Mouse (Mus musculus): ENCODE results near the gene Anapc5. TPM values are rescaled to one million over a fixed set of nuclear protein-coding genes. Genes with fewer than 3 reads are reported as not detected.

Gene Anapc5
- polyA plus RNA-seq, 1 experiment from 2014 or later = 508 TPM

- WGBS = 85% methylated on average over 16 of the region's 16 CpGs
- H3K36me3 ChIP-seq = peaks cover 52% of the 10 kb centered on the region
- H3K4me1 ChIP-seq = no peaks in the 10 kb centered on the region
- H3K9me3 ChIP-seq (replicated peaks) = no peaks in the 10 kb centered on the region
- H3K4me3 ChIP-seq = no peak overlapping the region
- H3K9ac ChIP-seq = no peak overlapping the region
- H3K27ac ChIP-seq = no peak overlapping the region
- no peak overlapping the region for H3K4me2 ChIP-seq (replicated peaks)
- no peak for ATAC-seq (ENCODE audit: low FRiP score)
- no peaks in the 10 kb centered on the region for H3K27me3 ChIP-seq
Measured at GRCm38 (mm10) chr5:122754477-122754876, 66.7 kb downstream of the Anapc5 start.

DNA sequence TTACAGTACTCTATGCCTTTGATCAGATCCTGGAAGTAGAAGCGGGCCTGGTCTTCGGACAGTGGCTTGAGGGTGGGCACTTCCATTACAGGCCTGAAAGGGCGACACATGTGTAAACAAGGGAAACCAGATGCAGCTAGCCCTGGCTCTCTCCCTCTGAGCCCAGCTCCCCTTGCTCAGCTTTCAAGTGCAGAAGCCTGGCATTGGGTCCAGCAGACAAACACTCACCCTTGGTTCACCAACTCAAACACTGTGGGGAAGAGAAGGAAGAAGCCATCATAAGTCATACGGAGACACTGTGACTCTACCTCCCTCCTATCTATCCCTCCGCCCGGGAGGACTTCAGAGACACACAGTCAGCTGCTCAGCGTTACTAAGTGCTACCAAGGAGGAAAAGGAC, 73.2 kb downstream of the Anapc5 start:
- H3K9me3 ChIP-seq (replicated peaks) = no peaks in the 10 kb centered on the region
- 69% methylated on average over 7 of the region's 7 CpGs for WGBS
- no peak overlapping the region for H3K4me2 ChIP-seq (replicated peaks)
- ATAC-seq (ENCODE audit: low FRiP score) = no peak
- no peak overlapping the region for H3K27ac ChIP-seq
- no peak overlapping the region for H3K4me3 ChIP-seq
- H3K4me1 ChIP-seq = no peaks in the 10 kb centered on the region
- H3K9ac ChIP-seq = no peak overlapping the region
- H3K36me3 ChIP-seq = peaks cover 45% of the 10 kb centered on the region
- no peaks in the 10 kb centered on the region for H3K27me3 ChIP-seq

GRCm38 (mm10) chr5:122743880-122744422, 77.2 kb downstream of the Anapc5 start:
- ATAC-seq (ENCODE audit: low FRiP score) = no peak
- no peak overlapping the region for H3K27ac ChIP-seq
- no peak overlapping the region for H3K9ac ChIP-seq
- no peak overlapping the region for H3K4me2 ChIP-seq (replicated peaks)
- H3K9me3 ChIP-seq (replicated peaks) = no peaks in the 10 kb centered on the region
- H3K4me1 ChIP-seq = no peaks in the 10 kb centered on the region
- WGBS = 81% methylated on average over 13 of the region's 13 CpGs
- H3K36me3 ChIP-seq = peaks cover 69% of the 10 kb centered on the region
- H3K4me3 ChIP-seq = no peak overlapping the region
- no peaks in the 10 kb centered on the region for H3K27me3 ChIP-seq

Other genes with a start within 250 kb of the Anapc5 start
- 60.6 and 62.0 TPM in 2 replicates for gene Ift81, start 206.8 kb downstream of the Anapc5 start, polyA plus RNA-seq (2016; fragmentation: Nextera tagmentation; extraction: Ambion mirVana)
- 3.3 and 4.0 TPM in 2 replicates for gene P2rx7, start 177.4 kb downstream of the Anapc5 start, polyA plus RNA-seq (2016; fragmentation: Nextera tagmentation; extraction: Ambion mirVana)
- 15.2 and 15.4 TPM in 2 replicates for gene P2rx4, start 113.8 kb downstream of the Anapc5 start, polyA plus RNA-seq (2016; fragmentation: Nextera tagmentation; extraction: Ambion mirVana)
- gene Camkk2, start 41.9 kb downstream of the Anapc5 start, polyA plus RNA-seq (2016; fragmentation: Nextera tagmentation; extraction: Ambion mirVana) = 48.7 and 50.4 TPM in 2 replicates
- gene Rnf34, start 28.7 kb upstream of the Anapc5 start, polyA plus RNA-seq (2016; fragmentation: Nextera tagmentation; extraction: Ambion mirVana) = 49.9 and 50.7 TPM in 2 replicates
- gene Kdm2b, start 168.5 kb upstream of the Anapc5 start, polyA plus RNA-seq (2016; fragmentation: Nextera tagmentation; extraction: Ambion mirVana) = 112 and 115 TPM in 2 replicates
- 13.5 and 13.6 TPM in 2 replicates for gene Orai1, start 193.7 kb upstream of the Anapc5 start, polyA plus RNA-seq (2016; fragmentation: Nextera tagmentation; extraction: Ambion mirVana)
- 0.35 and 0.73 TPM in 2 replicates for gene Morn3, start 225.7 kb upstream of the Anapc5 start, polyA plus RNA-seq (2016; fragmentation: Nextera tagmentation; extraction: Ambion mirVana)
- 14.3 and 17.8 TPM in 2 replicates for gene Tmem120b, start 247.1 kb upstream of the Anapc5 start, polyA plus RNA-seq (2016; fragmentation: Nextera tagmentation; extraction: Ambion mirVana)

Measured in hindbrain, embryonic 12.5 days (tissue).